Mouse (Mus musculus) embryonic facial prominence, embryonic 13.5 days (tissue): ENCODE results near the gene 2310003L06Rik. TPM values are rescaled to one million over a fixed set of nuclear protein-coding genes. Genes with fewer than 3 reads are reported as not detected.

Experiments
- polyA plus RNA-seq: library from polyadenylated mRNA; unstranded; fragments of >200 nt; fragmentation: Nextera tagmentation; extraction: Ambion mirVana; gene quantifications from 2 replicates; pipeline ENCODE4 v1.2.1, GENCODE M21; 2015

2310003L06Rik gene
- polyA plus RNA-seq, 1 experiment from 2014 or later: not detected

Other genes starting within 250 kb of the 2310003L06Rik start
- gene Csn1s2a, start 194.9 kb upstream of the 2310003L06Rik start, polyA plus RNA-seq: not detected in 2 replicates
- not detected in 2 replicates for gene Csn1s2b, start 161.4 kb upstream of the 2310003L06Rik start, polyA plus RNA-seq
- not detected in 2 replicates for gene Prr27, start 143.8 kb upstream of the 2310003L06Rik start, polyA plus RNA-seq
- 0.51 and 2.2 TPM in 2 replicates for gene Odam, start 84.4 kb upstream of the 2310003L06Rik start, polyA plus RNA-seq
- not detected in 2 replicates for gene Csn3, start 43.9 kb upstream of the 2310003L06Rik start, polyA plus RNA-seq
- not detected in 2 replicates for gene Gm28434, start 58 bp downstream of the 2310003L06Rik start, polyA plus RNA-seq
- not detected in 2 replicates for gene Cabs1, start 10.0 kb downstream of the 2310003L06Rik start, polyA plus RNA-seq
- not detected in 2 replicates for gene Smr3a, start 33.1 kb downstream of the 2310003L06Rik start, polyA plus RNA-seq
- gene Smr2, start 117.1 kb downstream of the 2310003L06Rik start, polyA plus RNA-seq: not detected in 2 replicates
- gene Gm11116, start 142.1 kb downstream of the 2310003L06Rik start, polyA plus RNA-seq: not detected in 2 replicates
- gene Gm11115, start 184.6 kb downstream of the 2310003L06Rik start, polyA plus RNA-seq: not detected in 2 replicates